Comparison of ENCODE assay signal across 1 mouse cellular context in genomic region chr6:125418744-125419143, GRCm38 (mm10).
A peak's percentile ranks its signal among the peaks of the same experiment; 100 is the strongest.
TF ChIP-seq lines count a peak whose summit lies in the region.

No protein-coding gene starts in this region.

TF ChIP-seq in CH12.LX, 34 proteins besides CTCF, POLR2A, EP300 and RAD21 (continued from another document):
- TF ChIP-seq USF1 (IDR thresholded peaks at IDR 0.05; ENCODE audit: low read depth, low read length) (no peak), JUND (conservative IDR thresholded peaks at IDR 0.05; ENCODE audit: low read depth, low read length) (no peak), TBP (conservative IDR thresholded peaks at IDR 0.05; ENCODE audit: low read depth, low read length) (no peak), ZC3H11A (IDR thresholded peaks at IDR 0.05; ENCODE audit: low read depth, low read length) (peak; percentile 97), RCOR1 (conservative IDR thresholded peaks at IDR 0.05; ENCODE audit: low read depth, low read length) (no peak), E2F4 (IDR thresholded peaks at IDR 0.05; ENCODE audit: insufficient replicate concordance, low read depth, low read length) (no peak), IRF4 (IDR thresholded peaks at IDR 0.05; ENCODE audit: low read depth, low read length) (no peak)
